Mouse (Mus musculus) testis, postnatal 10 days (tissue): ENCODE data around the gene Ttc17.
"Not testable (repeated sequence)": the region's sequence is repeated elsewhere in the genome, so short reads cannot be mapped to it uniquely, and the experiment has no call there.

Experiments used
- DNase-seq: peaks from one replicate; pipeline ENCODE4 v3.0.0; 2021; ENCODE audit warnings: low spot score

Ttc17 gene

GRCm38 (mm10) chr2:94406083-94406957, at the start of gene Ttc17:
Ttc17 (minus strand) TSS chr2:94406689.
- peak; percentile 91 for DNase-seq

DNA sequence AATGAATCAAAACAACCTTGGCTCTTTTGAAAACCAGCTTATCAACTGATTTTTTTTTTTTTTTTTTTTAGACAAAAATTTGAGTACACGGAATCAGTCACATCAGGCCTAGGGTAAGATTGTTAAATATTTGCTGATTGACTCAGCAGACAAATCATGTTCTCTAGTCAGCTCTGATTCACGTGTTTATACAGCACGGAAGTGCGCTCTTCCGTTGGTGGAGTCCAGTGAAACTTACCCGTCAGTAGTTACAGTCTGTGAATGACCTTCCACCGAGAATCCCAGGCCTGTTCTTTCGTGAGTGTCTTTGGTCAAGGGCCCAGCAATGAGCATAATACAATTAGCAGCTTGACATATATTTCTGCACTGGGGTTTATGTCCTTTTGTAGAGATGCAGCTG, 43.2 kb upstream of the Ttc17 start:
- no peak for DNase-seq

DNA sequence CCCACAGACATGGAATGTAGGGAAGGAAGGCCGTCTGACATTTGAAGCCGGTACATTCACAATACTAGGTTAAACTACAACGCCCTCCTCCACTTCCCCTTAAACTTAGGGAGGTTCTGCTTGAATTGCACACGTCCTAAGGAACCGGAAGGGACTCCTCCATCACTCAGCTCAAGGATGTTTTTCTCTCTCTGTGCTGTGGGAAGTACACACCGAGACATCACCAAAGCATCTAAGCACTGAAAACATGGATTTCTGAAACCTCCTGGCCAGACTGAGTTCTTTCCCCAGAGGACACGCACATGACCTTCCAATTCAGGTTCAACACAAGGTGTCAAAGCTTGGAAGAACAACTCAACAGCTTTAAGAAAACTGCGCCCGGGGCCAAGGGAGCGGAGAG, 30.5 kb upstream of the Ttc17 start:
- no peak for DNase-seq

DNA sequence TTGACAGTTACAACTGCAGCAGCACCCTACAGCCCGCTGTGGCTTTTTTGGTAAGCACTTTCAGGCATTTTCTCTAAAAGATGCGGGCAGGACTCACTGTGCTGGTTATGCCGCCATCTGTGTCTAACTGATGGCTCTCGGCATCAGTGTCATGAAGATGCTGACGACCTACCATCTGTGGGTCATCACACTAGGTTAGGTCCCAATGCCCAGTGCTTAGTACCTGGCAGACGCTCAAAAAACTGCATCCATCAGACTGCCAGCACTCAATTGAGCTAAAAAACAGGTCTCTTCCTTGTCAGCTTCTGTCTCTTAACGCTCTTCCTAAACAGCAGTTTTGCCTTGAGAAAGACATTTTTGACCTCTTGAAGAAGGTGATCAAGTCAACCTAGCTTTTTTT, 29.0 kb upstream of the Ttc17 start:
- DNase-seq = no peak

DNA sequence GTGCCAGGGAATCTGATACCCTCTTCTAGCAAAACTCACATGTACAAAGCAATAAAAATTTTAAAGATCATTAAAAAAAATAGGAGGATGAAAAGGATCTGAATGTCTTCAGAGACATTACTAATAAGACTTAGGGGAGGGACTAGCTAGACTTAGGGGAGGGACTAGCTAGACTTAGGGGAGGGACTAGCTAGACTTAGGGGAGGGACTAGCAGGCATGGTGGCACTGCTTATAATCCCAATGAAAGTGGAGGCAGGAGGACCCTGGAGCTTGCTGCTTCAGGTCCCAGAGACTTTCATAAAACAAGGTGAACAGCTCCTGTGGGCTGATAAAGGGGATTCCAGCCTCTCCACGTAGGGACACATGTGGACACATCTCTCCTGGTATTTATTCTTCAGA, 28.3 kb upstream of the Ttc17 start:
- DNase-seq = no peak

GRCm38 (mm10) chr2:94432214-94432613, 25.7 kb upstream of the Ttc17 start:
- DNase-seq = no peak

GRCm38 (mm10) chr2:94428456-94428855, 22.0 kb upstream of the Ttc17 start:
- DNase-seq = no peak

GRCm38 (mm10) chr2:94407441-94407840, 952 bp upstream of the Ttc17 start:
- DNase-seq = no peak

DNA sequence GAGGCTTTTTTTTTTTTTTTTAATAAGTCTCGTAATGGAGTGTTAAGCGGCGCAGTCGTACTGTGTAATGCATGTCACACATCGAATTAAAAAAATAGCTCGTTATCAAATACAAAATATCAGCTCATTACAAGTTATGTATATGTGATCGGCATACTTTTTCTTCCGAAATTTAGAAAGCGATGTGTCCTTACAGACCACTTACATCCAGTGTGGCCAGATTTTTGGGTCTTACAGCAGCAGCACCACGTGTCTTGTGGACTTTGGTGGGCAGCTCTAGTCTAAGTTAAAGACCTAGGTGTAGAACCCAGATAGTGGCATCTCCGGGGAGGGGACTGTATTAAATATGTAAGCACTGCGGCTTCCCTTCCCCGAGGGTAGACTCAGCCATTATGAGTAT, 532 bp upstream of the Ttc17 start:
- DNase-seq = no peak

GRCm38 (mm10) chr2:94405397-94406082, 949 bp downstream of the Ttc17 start:
- DNase-seq = no peak

DNA sequence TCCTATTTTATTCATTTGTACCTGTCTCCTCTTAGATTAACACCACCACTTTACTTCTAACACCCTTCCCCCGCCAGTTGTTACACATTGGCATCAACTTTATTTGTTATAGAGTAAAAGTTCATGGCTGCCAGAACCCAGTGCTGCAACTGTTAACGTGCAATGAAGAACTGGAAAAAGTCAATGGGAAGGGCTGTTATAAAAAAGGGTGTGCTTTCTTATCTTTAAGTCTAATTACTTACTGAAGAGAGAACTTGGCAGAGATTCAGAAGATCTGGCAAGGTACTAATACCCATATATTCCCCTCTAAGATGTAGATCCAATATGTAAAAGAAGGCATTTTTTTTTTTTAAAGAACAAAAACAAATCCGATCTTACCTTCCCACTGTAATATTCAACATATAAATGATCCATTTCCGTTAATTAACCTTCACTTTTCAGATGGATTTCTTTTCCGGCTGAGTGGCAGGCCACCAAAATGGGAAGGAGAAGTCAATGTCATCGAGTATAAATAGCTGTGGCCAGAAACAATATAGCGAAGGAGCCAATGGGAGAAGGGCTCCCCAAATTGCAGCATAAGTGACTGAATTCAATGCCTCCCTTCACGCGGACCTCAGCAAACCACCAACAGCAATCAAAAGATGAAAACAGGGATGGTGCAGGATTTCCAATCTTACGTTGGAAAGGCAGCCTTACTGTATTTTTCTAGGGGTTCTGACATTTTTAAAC, 1.8 kb downstream of the Ttc17 start:
- DNase-seq = no peak

DNA sequence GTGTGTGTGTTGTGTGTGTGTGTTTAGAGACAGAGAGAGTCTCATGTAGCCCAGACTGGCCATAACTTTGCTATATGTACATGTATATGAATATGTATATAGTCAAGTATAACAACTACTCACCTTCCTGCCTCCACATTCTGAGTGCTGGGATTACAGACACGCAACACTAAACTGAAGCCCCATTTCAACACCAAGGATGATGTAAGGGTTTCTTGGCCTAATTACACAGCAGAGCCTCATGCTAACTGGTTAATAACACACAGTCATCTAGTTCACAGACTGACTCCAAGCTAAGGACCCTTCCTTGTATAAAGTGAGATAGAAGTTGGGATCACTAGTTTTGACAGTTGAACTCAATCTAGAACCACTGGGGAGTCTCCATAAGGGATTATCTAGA, 3.9 kb downstream of the Ttc17 start:
- DNase-seq = no peak

DNA sequence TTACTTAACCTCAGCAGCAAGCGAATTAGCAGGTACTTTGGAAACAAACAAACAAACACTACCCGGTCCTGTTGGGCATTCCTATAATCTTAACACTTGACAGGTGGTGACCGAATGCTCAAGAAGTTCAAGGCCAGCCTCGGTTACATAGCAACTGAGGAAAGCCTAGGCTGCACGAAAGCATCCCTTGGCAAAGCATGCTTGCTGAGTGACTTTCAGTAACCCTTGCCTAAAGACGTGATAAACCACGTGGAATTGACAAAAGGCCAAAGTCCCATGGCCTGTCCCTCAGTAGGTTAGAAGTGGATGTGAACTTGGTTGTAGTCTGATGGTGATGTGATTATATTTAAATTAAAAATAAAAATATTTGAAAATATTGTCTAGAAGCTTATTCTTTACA, 4.4 kb downstream of the Ttc17 start:
- DNase-seq = no peak

DNA sequence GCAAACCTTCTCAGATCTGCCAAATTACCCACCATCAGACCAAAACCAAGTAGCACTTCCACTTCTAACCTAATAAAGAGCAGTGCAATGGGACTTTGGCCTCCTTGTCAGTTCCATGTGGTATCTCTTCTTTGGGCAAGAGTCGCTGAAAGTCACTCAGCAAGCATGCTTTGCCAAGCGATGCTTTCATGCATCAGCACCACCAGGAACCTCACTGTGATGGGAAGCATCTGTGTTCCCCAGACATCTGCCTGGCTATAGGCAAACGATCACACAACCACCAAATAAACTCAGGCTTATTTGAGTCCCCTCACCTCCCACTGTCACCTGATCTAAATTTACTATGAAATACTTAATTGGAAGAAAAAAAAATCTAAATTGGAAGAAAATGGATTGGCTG, 5.5 kb downstream of the Ttc17 start:
- no peak for DNase-seq

DNA sequence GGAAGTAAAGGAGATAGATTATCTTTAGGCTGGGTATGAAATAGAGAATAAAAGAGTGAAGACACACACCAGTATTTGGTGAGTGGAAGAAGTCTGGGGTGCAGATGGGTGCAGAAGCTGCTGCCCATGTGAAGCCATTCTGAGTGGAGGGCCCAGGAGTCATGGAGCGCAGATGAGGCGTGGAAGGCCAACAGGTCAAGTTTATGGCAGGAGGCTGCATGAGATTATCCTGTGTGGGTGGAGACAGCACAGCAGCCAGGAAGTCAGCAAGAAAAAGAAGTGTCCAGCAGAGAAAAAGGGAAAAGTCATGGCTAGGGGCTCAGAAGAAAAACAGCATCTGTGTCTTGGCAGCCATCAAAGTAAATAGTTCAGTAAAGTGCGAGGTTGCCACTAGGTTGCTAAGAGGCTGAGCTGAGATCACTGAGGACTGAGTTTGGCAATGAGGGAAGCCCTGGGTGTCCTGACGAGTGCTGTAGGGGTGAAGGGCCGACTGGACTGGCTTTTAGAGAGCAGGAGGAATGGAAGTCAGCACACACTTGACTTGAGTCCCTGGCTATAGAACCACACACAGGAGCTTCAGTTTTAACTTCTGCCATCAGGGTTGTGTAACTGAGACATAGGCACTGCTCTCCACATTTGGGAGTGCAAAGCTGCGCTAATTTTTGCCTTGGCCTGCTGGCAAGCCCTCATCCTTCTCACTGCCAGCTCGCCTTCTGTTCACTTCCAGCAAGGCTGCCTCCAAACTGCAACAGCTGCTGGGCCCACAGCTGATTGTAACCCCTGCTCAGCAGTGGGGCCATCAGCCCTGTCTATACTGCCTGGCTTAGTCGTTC, 8.1 kb downstream of the Ttc17 start:
- no peak for DNase-seq

- DNase-seq = no peak
Measured at GRCm38 (mm10) chr2:94397453-94397852, 9.0 kb downstream of the Ttc17 start.

DNA sequence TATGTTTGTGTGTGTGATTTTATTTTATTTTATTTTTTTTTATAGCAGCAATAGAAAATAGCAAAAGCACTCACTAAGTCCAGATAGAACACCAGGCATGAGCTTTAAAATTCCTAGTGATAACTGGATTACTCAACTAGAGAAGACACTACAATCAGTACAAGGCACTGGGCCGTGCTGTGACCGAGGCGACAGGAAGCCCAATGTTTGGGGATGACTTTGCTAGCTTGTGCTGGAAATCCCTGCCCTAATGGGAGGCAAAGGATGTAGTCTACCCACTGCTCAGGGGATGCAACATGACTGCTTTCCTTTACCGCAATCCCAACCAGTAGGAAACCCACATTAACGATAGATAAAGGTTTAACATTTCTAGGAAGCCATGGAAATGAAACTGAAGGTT, 10.2 kb downstream of the Ttc17 start:
- DNase-seq = no peak

GRCm38 (mm10) chr2:94391127-94391526, 15.4 kb downstream of the Ttc17 start:
- not testable (repeated sequence) for DNase-seq

DNA sequence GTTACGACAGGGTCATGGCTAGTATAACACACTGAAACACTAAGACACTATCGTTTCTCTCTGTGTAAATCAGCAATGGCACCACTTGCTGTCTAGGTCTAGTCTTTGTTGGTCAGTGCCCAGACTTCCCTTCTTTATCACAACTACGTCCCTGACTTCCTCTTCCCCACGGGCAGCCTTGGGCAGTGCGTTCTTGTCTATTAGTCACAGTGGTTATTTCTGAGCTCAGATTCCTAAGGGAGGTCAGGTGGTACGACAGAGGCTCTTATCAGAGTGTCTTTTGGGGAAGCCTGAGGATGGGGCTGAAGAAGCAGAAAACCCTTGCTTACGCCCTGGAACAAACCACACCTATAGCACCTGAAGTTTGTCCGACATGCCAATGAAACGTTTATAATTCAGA, 17.5 kb downstream of the Ttc17 start:
- no peak for DNase-seq

DNA sequence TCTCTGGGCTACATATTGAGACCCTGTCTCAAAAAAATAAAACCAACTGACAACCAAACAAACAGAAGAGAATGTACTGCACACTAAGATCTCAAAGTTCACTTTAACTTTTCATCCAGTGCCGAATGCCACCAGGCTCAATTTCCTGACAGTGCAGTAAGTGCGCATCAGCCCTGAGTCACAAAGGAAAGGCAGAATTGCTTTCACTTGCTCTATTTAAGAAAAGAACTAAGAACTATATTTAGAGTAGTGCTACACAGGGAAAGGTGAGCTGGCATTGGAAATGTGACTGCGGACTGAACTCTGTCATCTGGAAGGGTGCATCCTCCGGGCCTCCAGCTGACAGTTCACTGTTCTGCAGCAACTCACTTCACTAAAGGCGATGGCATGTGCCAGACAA, 18.6 kb downstream of the Ttc17 start:
- DNase-seq = no peak

DNA sequence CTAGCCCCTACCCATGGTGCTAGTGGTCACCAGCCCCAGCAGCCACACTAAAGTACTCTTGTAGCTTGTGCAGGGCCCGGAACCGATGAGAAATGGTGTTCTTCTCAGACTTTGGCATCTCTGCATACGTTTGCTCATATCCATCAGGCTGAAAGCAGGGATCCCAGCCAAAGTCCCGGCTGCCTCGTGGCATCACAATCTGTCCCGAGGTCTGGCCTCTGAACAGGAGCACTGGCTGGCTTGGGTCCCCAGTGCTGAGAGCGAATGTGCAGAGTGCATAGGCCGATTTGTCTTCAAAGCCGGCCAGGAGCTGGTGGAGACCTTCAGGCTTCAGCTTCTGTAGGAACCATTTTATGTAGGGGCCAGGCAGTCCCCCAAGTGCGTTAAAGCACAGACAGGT, 22.0 kb downstream of the Ttc17 start:
- not testable (repeated sequence) for DNase-seq

DNA sequence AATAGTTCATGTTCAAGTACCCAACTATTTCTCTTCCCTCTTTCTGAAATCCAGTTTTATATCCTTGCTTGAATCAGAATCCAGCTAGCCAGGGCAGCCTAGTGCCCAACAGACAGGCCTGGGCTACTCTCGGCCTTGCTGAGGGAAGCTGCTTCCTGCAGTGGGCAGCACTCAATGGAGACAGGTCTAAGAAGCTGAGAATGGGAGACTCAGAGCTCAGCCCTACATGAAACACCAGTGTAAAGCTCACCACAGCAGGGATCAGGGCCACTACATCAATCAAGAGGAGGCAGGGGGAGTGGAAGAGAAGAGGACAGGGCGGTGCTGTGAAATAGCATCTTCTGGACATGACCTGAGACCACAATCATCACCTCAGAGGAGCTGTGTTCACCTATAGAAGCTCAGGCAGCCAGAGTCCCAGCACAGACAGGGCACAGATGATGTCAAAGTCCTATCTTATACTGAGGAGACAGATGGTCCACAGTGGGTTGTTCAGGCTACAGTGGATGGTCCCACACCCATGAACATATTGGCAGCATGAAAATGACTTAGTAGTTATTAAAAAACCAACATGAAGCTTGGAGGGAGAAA, 25.3 kb downstream of the Ttc17 start:
- no peak for DNase-seq
